Mouse (Mus musculus) myocyte (in vitro differentiated cells): ENCODE measurements at regions not wholly inside any gene's neighbourhood (a gene's known extent, or its start where the extent isn't known, plus 50 kb on each side); places are given as distances from the start of the nearest gene placed in this dataset.

ENCODE experiments used
- CEBPB ChIP-seq: IDR thresholded peaks from 2 replicates; pipeline ENCODE4 v1.6.1; 2011; ENCODE audit warnings: mild to moderate bottlenecking, moderate library complexity; ENCODE audit not compliant: poor library complexity, insufficient read depth, severe bottlenecking
- E2F4 ChIP-seq: IDR thresholded peaks from one replicate; pipeline ENCODE4 v1.6.1; 2011; ENCODE audit warnings: mild to moderate bottlenecking, control low read depth, moderate library complexity; ENCODE audit not compliant: insufficient read depth
- MAX ChIP-seq: IDR thresholded peaks from one replicate; pipeline ENCODE4 v1.6.1; 2011; ENCODE audit warnings: low read depth, mild to moderate bottlenecking, control low read depth
- MYOD1 ChIP-seq, 3 experiments: IDR thresholded peaks; one replicate each; pipeline ENCODE4 v1.6.1; 2011; ENCODE audit warnings: control low read depth in 2 of 3, low read depth in 2 of 3, mild to moderate bottlenecking in 2 of 3, moderate library complexity in 1 of 3; ENCODE audit not compliant: insufficient read length in 2 of 3, control insufficient read depth in 1 of 3
- MYOG ChIP-seq, 3 experiments: IDR thresholded peaks; one replicate each; pipeline ENCODE4 v1.6.1; 2011; ENCODE audit warnings: control low read depth in 2 of 3, low read depth in 2 of 3, mild to moderate bottlenecking in 2 of 3; ENCODE audit not compliant: insufficient read length in 2 of 3, control insufficient read depth in 1 of 3, insufficient read depth in 1 of 3
- POLR2A ChIP-seq: IDR thresholded peaks from one replicate; pipeline ENCODE4 v1.6.1; 2011; ENCODE audit warnings: low read depth, mild to moderate bottlenecking, control low read depth, moderate library complexity; ENCODE audit not compliant: insufficient read length
- POLR2AphosphoS2 ChIP-seq: IDR thresholded peaks from one replicate; pipeline ENCODE4 v1.6.1; 2011; ENCODE audit warnings: low read depth, control low read depth; ENCODE audit not compliant: insufficient read length
- REST ChIP-seq: IDR thresholded peaks from one replicate; pipeline ENCODE4 v1.6.1; 2011; ENCODE audit warnings: mild to moderate bottlenecking, control low read depth, moderate library complexity; ENCODE audit not compliant: insufficient read depth, insufficient read length
- SRF ChIP-seq: IDR thresholded peaks from one replicate; pipeline ENCODE4 v1.6.1; 2011; ENCODE audit warnings: low read depth; ENCODE audit not compliant: control insufficient read depth, insufficient read length
- TCF12 ChIP-seq: IDR thresholded peaks from one replicate; pipeline ENCODE4 v1.6.1; 2011; ENCODE audit warnings: mild to moderate bottlenecking, control low read depth; ENCODE audit not compliant: poor library complexity, insufficient read depth, severe bottlenecking
- TCF3 ChIP-seq: IDR thresholded peaks from one replicate; pipeline ENCODE4 v1.6.1; 2011; ENCODE audit warnings: low read depth, control low read depth; ENCODE audit not compliant: insufficient read length
- USF1 ChIP-seq: IDR thresholded peaks from one replicate; pipeline ENCODE4 v1.6.1; 2011; ENCODE audit warnings: low read depth, mild to moderate bottlenecking, control low read depth, moderate library complexity

DNA sequence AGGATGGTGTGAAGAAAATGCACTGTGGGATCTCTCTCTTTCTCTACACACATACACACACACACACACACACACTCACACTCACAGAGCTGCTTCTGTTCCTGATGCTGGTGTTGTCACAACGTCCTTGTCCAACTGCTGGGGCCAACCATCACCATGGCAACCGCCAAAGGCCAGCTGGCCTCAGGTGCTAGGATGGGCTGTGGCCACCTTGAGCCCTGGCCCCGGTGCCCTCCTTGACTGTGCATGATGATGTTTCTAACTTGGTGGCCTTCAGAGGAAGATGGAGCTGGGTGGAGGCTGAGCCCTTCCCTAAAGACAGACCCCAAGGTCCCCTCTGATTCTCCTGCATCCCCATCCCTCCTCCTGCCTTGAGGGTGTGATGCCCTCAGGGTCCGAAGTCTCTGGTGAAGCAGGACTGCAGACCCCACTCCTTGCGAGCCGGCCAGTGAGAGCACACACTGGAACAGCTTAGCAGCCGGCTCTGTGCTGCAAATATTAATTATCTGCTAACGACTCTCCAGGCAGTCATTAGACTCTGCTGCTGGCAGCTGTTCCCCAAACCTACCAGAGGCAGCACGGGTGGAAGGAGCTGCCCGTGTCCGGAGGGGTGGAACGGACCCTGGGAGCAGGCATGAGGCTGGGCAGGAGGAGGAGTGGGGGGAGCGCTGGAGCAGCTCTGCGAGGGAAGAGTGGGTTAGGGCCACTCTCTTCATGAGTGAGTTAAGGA is 154.8 kb downstream of the Rbm19 start:
- TF ChIP-seq MYOG (IDR thresholded peaks at IDR 0.05; ENCODE audit: control insufficient read depth in 1 of 3, insufficient read depth in 1 of 3, insufficient read length in 2 of 3, low read depth in 2 of 3) (no peak), E2F4 (no peak), MYOD1 (IDR thresholded peaks at IDR 0.05; ENCODE audit: control insufficient read depth in 1 of 3, insufficient read length in 2 of 3, low read depth in 2 of 3) (no peak), POLR2A (no peak), MAX (no peak), TCF3 (no peak), TCF12 (no peak), POLR2AphosphoS2 (no peak), CEBPB (no peak), USF1 (no peak), SRF (no peak), REST (no peak)
